Mouse (Mus musculus) brain, embryonic 14.5 days (tissue): ENCODE data around the gene Tspyl3.

Experiments
- CTCF ChIP-seq: fragments of 200-500 bp; IDR thresholded peaks from 2 replicates; pipeline ENCODE4 v1.5.1; 2012; ENCODE audit warnings: inconsistent platforms, mild to moderate bottlenecking, moderate library complexity, borderline replicate concordance; ENCODE audit not compliant: insufficient read depth, insufficient read length; ENCODE audit errors: extremely low read depth
- POLR2A ChIP-seq: fragments of 200-500 bp; IDR thresholded peaks from 2 replicates; pipeline ENCODE4 v1.6.1; 2012; ENCODE audit warnings: mild to moderate bottlenecking, inconsistent platforms, borderline replicate concordance; ENCODE audit not compliant: poor library complexity, insufficient read depth, insufficient read length, severe bottlenecking; ENCODE audit errors: extremely low read depth

- TF ChIP-seq POLR2A (no peak), CTCF (no peak)
These were observed 14.7 kb upstream of the Tspyl3 start for GRCm38 (mm10) chr2:153239860-153240480.
